Mouse (Mus musculus): ENCODE measurements around the gene Rmdn3. TPM values are rescaled to one million over a fixed set of nuclear protein-coding genes. Genes with fewer than 3 reads are reported as not detected.

Rmdn3 gene
- polyA plus RNA-seq, 1 experiment from 2014 or later, result 75.7 TPM

GRCm38 (mm10) chr2:119190969-119191368 is 34.1 kb upstream of the Rmdn3 start:
- 80% methylated on average over 5 of the region's 5 CpGs for WGBS
- no peak overlapping the region for H3K4me2 ChIP-seq
- DNase-seq (ENCODE audit: low spot score) (no peak), ATAC-seq (replicated peaks; ENCODE audit: low FRiP score) (no peak)
- H3K4me1 ChIP-seq (replicated peaks; ENCODE audit: control insufficient read depth, insufficient read depth, low read length), result peaks cover 3% of the 10 kb centered on the region
- no peak overlapping the region for H3K27ac ChIP-seq (ENCODE audit: low read depth, low read length)
- H3K9me3 ChIP-seq (ENCODE audit: control insufficient read depth, low read length), result no peaks in the 10 kb centered on the region
- no peaks in the 10 kb centered on the region for H3K36me3 ChIP-seq (ENCODE audit: control insufficient read depth, insufficient read depth, low read length)
- no peak overlapping the region for H3K9ac ChIP-seq (ENCODE audit: low read depth, low read length)
- H3K27me3 ChIP-seq (replicated peaks; ENCODE audit: control insufficient read depth, insufficient read depth, low read length), result no peaks in the 10 kb centered on the region
- H3K4me3 ChIP-seq (ENCODE audit: low read depth, low read length), result no peak overlapping the region

GRCm38 (mm10) chr2:119189029-119189710 is 32.3 kb upstream of the Rmdn3 start:
- Histone ChIP-seq H3K4me2 (peak overlapping the region; percentile 79), H3K27me3 (replicated peaks; ENCODE audit: control insufficient read depth, insufficient read depth, low read length) (no peaks in the 10 kb centered on the region), H3K36me3 (ENCODE audit: control insufficient read depth, insufficient read depth, low read length) (no peaks in the 10 kb centered on the region), H3K4me3 (ENCODE audit: low read depth, low read length) (peak overlapping the region; percentile 42), H3K4me1 (replicated peaks; ENCODE audit: control insufficient read depth, insufficient read depth, low read length) (peaks cover 3% of the 10 kb centered on the region), H3K9ac (ENCODE audit: low read depth, low read length) (peak overlapping the region; percentile 20; the same call in 1 of the 2 replicates), H3K27ac (ENCODE audit: low read depth, low read length) (no peak overlapping the region), H3K9me3 (ENCODE audit: control insufficient read depth, low read length) (no peaks in the 10 kb centered on the region)
- peak; percentile 86 for DNase-seq (ENCODE audit: low spot score)
- WGBS, result 7% methylated on average over 15 of the region's 15 CpGs
- ATAC-seq (replicated peaks; ENCODE audit: low FRiP score), result peak; percentile 83

- no peaks in the 10 kb centered on the region for H3K9me3 ChIP-seq (ENCODE audit: control insufficient read depth, low read length)
- H3K4me3 ChIP-seq (ENCODE audit: low read depth, low read length), result no peak overlapping the region
- no peak overlapping the region for H3K9ac ChIP-seq (ENCODE audit: low read depth, low read length)
- WGBS, result 76% methylated on average over 7 of the region's 7 CpGs
- no peaks in the 10 kb centered on the region for H3K4me1 ChIP-seq (replicated peaks; ENCODE audit: control insufficient read depth, insufficient read depth, low read length)
- no peaks in the 10 kb centered on the region for H3K27me3 ChIP-seq (replicated peaks; ENCODE audit: control insufficient read depth, insufficient read depth, low read length)
- DNase-seq (ENCODE audit: low spot score) (no peak), ATAC-seq (replicated peaks; ENCODE audit: low FRiP score) (no peak)
- 0 out of 2 replicates have a peak, but pooled peaks cover 7% of the 10 kb centered on the region for H3K36me3 ChIP-seq (ENCODE audit: control insufficient read depth, insufficient read depth, low read length)
- no peak overlapping the region for H3K27ac ChIP-seq (ENCODE audit: low read depth, low read length)
- no peak overlapping the region for H3K4me2 ChIP-seq
Measured at GRCm38 (mm10) chr2:119182914-119183313, 26.1 kb upstream of the Rmdn3 start.

- no peak for DNase-seq (ENCODE audit: low spot score)
- H3K9ac ChIP-seq (ENCODE audit: low read depth, low read length), result no peak overlapping the region
- H3K4me1 ChIP-seq (replicated peaks; ENCODE audit: control insufficient read depth, insufficient read depth, low read length), result peaks cover 22% of the 10 kb centered on the region
- no peak overlapping the region for H3K4me2 ChIP-seq
- 85% methylated on average over 5 of the region's 5 CpGs for WGBS
- H3K36me3 ChIP-seq (ENCODE audit: control insufficient read depth, insufficient read depth, low read length), result 0 out of 2 replicates have a peak, but pooled peaks cover 7% of the 10 kb centered on the region
- no peak overlapping the region for H3K27ac ChIP-seq (ENCODE audit: low read depth, low read length)
- no peak overlapping the region for H3K4me3 ChIP-seq (ENCODE audit: low read depth, low read length)
- H3K9me3 ChIP-seq (ENCODE audit: control insufficient read depth, low read length), result no peaks in the 10 kb centered on the region
- ATAC-seq (replicated peaks; ENCODE audit: low FRiP score), result no peak
- H3K27me3 ChIP-seq (replicated peaks; ENCODE audit: control insufficient read depth, insufficient read depth, low read length), result no peaks in the 10 kb centered on the region
Measured at GRCm38 (mm10) chr2:119177384-119177939, 20.6 kb upstream of the Rmdn3 start.

- DNase-seq (ENCODE audit: low spot score) (no peak), ATAC-seq (replicated peaks; ENCODE audit: low FRiP score) (no peak)
- 57% methylated on average over 3 of the region's 3 CpGs for WGBS
- H3K4me1 ChIP-seq (replicated peaks; ENCODE audit: control insufficient read depth, insufficient read depth, low read length), result peaks cover 28% of the 10 kb centered on the region
- H3K4me3 ChIP-seq (ENCODE audit: low read depth, low read length), result no peak overlapping the region
- H3K36me3 ChIP-seq (ENCODE audit: control insufficient read depth, insufficient read depth, low read length), result peaks cover 10% of the 10 kb centered on the region; the same call in 1 of the 2 replicates
- no peak overlapping the region for H3K27ac ChIP-seq (ENCODE audit: low read depth, low read length)
- H3K9ac ChIP-seq (ENCODE audit: low read depth, low read length), result no peak overlapping the region
- no peaks in the 10 kb centered on the region for H3K27me3 ChIP-seq (replicated peaks; ENCODE audit: control insufficient read depth, insufficient read depth, low read length)
- no peak overlapping the region for H3K4me2 ChIP-seq
- no peaks in the 10 kb centered on the region for H3K9me3 ChIP-seq (ENCODE audit: control insufficient read depth, low read length)
Measured at GRCm38 (mm10) chr2:119176761-119177160, 19.9 kb upstream of the Rmdn3 start.

GRCm38 (mm10) chr2:119175614-119176013 is 18.8 kb upstream of the Rmdn3 start:
- H3K4me2 ChIP-seq, result no peak overlapping the region
- no peaks in the 10 kb centered on the region for H3K27me3 ChIP-seq (replicated peaks; ENCODE audit: control insufficient read depth, insufficient read depth, low read length)
- ATAC-seq (replicated peaks; ENCODE audit: low FRiP score) (no peak), DNase-seq (ENCODE audit: low spot score) (no peak)
- H3K4me3 ChIP-seq (ENCODE audit: low read depth, low read length), result no peak overlapping the region
- peaks cover 28% of the 10 kb centered on the region for H3K4me1 ChIP-seq (replicated peaks; ENCODE audit: control insufficient read depth, insufficient read depth, low read length)
- H3K9ac ChIP-seq (ENCODE audit: low read depth, low read length), result no peak overlapping the region
- H3K9me3 ChIP-seq (ENCODE audit: control insufficient read depth, low read length), result no peaks in the 10 kb centered on the region
- peaks cover 10% of the 10 kb centered on the region; the same call in 1 of the 2 replicates for H3K36me3 ChIP-seq (ENCODE audit: control insufficient read depth, insufficient read depth, low read length)
- no peak overlapping the region for H3K27ac ChIP-seq (ENCODE audit: low read depth, low read length)
- WGBS, result 62% methylated on average over 6 of the region's 6 CpGs

GRCm38 (mm10) chr2:119174866-119175265 is 18.0 kb upstream of the Rmdn3 start:
- H3K9ac ChIP-seq (ENCODE audit: low read depth, low read length), result no peak overlapping the region

GRCm38 (mm10) chr2:119173991-119174651 is 17.3 kb upstream of the Rmdn3 start, which contains the start of gene Gm14137:
Gene Gm14137 (plus strand): TSS chr2:119174509.
- DNase-seq (ENCODE audit: low spot score) (no peak), ATAC-seq (replicated peaks; ENCODE audit: low FRiP score) (no peak)
- H3K4me2 ChIP-seq, result peak within 1 kb of the TSS; percentile 48
- no peaks in the 10 kb centered on the region for H3K9me3 ChIP-seq (ENCODE audit: control insufficient read depth, low read length)
- WGBS, result 58% methylated on average over 8 of the region's 8 CpGs
- no peak within 1 kb of the TSS for H3K27ac ChIP-seq (ENCODE audit: low read depth, low read length)
- H3K9ac ChIP-seq (ENCODE audit: low read depth, low read length), result no peak within 1 kb of the TSS
- H3K36me3 ChIP-seq (ENCODE audit: control insufficient read depth, insufficient read depth, low read length), result peaks cover 6% of the 10 kb centered on the region; the same call in 1 of the 2 replicates
- H3K27me3 ChIP-seq (replicated peaks; ENCODE audit: control insufficient read depth, insufficient read depth, low read length), result no peaks in the 10 kb centered on the region; the same call in 1 of the 2 replicates
- H3K4me3 ChIP-seq (ENCODE audit: low read depth, low read length), result no peak within 1 kb of the TSS
- H3K4me1 ChIP-seq (replicated peaks; ENCODE audit: control insufficient read depth, insufficient read depth, low read length), result peaks cover 28% of the 10 kb centered on the region

More at GRCm38 (mm10) chr2:119174866-119175265, 18.0 kb upstream of the Rmdn3 start:
- no peaks in the 10 kb centered on the region for H3K9me3 ChIP-seq (ENCODE audit: control insufficient read depth, low read length)
- peaks cover 28% of the 10 kb centered on the region for H3K4me1 ChIP-seq (replicated peaks; ENCODE audit: control insufficient read depth, insufficient read depth, low read length)
- no peak for DNase-seq (ENCODE audit: low spot score)
- H3K4me2 ChIP-seq, result no peak overlapping the region
- ATAC-seq (replicated peaks; ENCODE audit: low FRiP score), result no peak
- WGBS, result 74% methylated on average over 14 of the region's 14 CpGs
- H3K27me3 ChIP-seq (replicated peaks; ENCODE audit: control insufficient read depth, insufficient read depth, low read length), result no peaks in the 10 kb centered on the region
- no peak overlapping the region for H3K4me3 ChIP-seq (ENCODE audit: low read depth, low read length)
- no peak overlapping the region for H3K27ac ChIP-seq (ENCODE audit: low read depth, low read length)
- H3K36me3 ChIP-seq (ENCODE audit: control insufficient read depth, insufficient read depth, low read length), result peaks cover 10% of the 10 kb centered on the region; the same call in 1 of the 2 replicates

Data from liver, embryonic 11.5 days (tissue).